Mouse (Mus musculus) adrenal gland, adult 8-10 months (tissue): ENCODE data around the gene Paqr8. TPM values are rescaled to one million over a fixed set of nuclear protein-coding genes. Genes with fewer than 3 reads are reported as not detected.

ENCODE experiments used
- DNase-seq: peaks from one replicate; pipeline ENCODE4 v3.0.0; 2022
- total RNA-seq, 4 experiments: library from RNA; stranded (reverse); gene quantifications; 2 replicates each; pipeline ENCODE4 v1.2.4; 2022

Paqr8 gene
- total RNA-seq, 4 experiments from 2014 or later, result 57.6 to 67.3 (median 63.0) TPM

- DNase-seq, result no peak
Observed at GRCm38 (mm10) chr1:20974341-20975135, 84.1 kb downstream of the Paqr8 start.

- DNase-seq, result no peak
Observed at GRCm38 (mm10) chr1:20980553-20980952, 90.1 kb downstream of the Paqr8 start.

- DNase-seq, result no peak
Observed at GRCm38 (mm10) chr1:20981764-20982163, 91.4 kb downstream of the Paqr8 start.

GRCm38 (mm10) chr1:20984103-20984502, 93.7 kb downstream of the Paqr8 start:
- DNase-seq, result no peak

- no peak for DNase-seq
Observed at GRCm38 (mm10) chr1:20984582-20984981, 94.2 kb downstream of the Paqr8 start.

- no peak for DNase-seq
Observed at GRCm38 (mm10) chr1:20986378-20987056, 96.1 kb downstream of the Paqr8 start.

Other genes with a start within 250 kb of the Paqr8 start
- not detected for gene Il17a, start 159.7 kb upstream of the Paqr8 start, total RNA-seq
- not detected for gene Il17f, start 100.0 kb upstream of the Paqr8 start, total RNA-seq
- 10 to 100 TPM; 12.9 to 19.4 (median 15.7) TPM for gene Mcm3, start 70.3 kb upstream of the Paqr8 start, total RNA-seq
- gene Efhc1, start 61.0 kb downstream of the Paqr8 start, total RNA-seq, result 1 to 10 TPM; 2.7 to 4.0 (median 3.6) TPM
- gene Tram2, start 188.6 kb downstream of the Paqr8 start, total RNA-seq, result 1 to 10 TPM; 3.7 to 6.8 (median 5.8) TPM